Comparison of ENCODE assay signal across 17 mouse cellular contexts in genomic region chr2:101548866-101549265, GRCm38 (mm10).
DNase-seq lines count a peak whose midpoint lies in the region; TF ChIP-seq lines count a peak whose summit lies in the region.
"Had no signal": no experiment of that assay in that cellular context is flagged by ENCODE, and none has a peak within 500 bp of the region (broad histone marks: within the 10 kb centered on the region; RNA-seq: fewer than 3 reads in every experiment).

No protein-coding gene starts in this region.

- H3K36me3 ChIP-seq in heart, embryonic 10.5 days, result no peaks in the 10 kb centered on the region
- H3K36me3 ChIP-seq in thymus, adult 2 months (ENCODE audit: control insufficient read depth, insufficient read depth, low read length), result no peaks in the 10 kb centered on the region
- H3K36me3 ChIP-seq: G1E had no signal

- DNase-seq in heart, adult 11 months, result peak; percentile 55
- DNase-seq in heart, postnatal 14 days, result no peak
- DNase-seq in heart, embryonic 10.5 days (ENCODE audit: low spot score), result peak; percentile 59
- no peak for DNase-seq in heart, postnatal 36 days
- DNase-seq in thymus, adult 2 months, result no peak
- no peak for DNase-seq in thymus, postnatal 14 days
- DNase-seq: adrenal gland, adult 2 months; adrenal gland, adult 8-10 months; adrenal gland, postnatal 10 days; adrenal gland, postnatal 14 days; adrenal gland, postnatal 25 days; adrenal gland, postnatal 36 days; B cell, adult 2 months; cerebellum, adult 11 months; cerebellum, adult 11-12 months; cerebellum, adult 18-20 months had no signal

- no peaks in the 10 kb centered on the region for H3K9me3 ChIP-seq in heart, embryonic 10.5 days
- H3K9me3 ChIP-seq: G1E had no signal

- no peak for TF ChIP-seq POLR2A in thymus, adult 2 months (IDR thresholded peaks at IDR 0.05; ENCODE audit: control insufficient read depth, extremely low read depth, insufficient read depth, low read length, poor library complexity)

- no peak overlapping the region for H3K4me3 ChIP-seq in heart, embryonic 10.5 days
- H3K4me3 ChIP-seq in thymus, adult 2 months (ENCODE audit: control insufficient read depth, insufficient read depth, low read length), result no peak overlapping the region

- 82% methylated on average over 6 of the region's 6 CpGs for WGBS in heart, embryonic 10.5 days
- 74% methylated on average over 6 of the region's 6 CpGs for WGBS in thymus, adult 2 months

- no peak overlapping the region for H3K27ac ChIP-seq in heart, embryonic 10.5 days
- H3K27ac ChIP-seq in thymus, adult 2 months (ENCODE audit: control insufficient read depth, insufficient read depth, low read length), result peak overlapping the region; percentile 66

- H3K4me1 ChIP-seq in heart, embryonic 10.5 days, result no peaks in the 10 kb centered on the region
- peaks cover 37% of the 10 kb centered on the region for H3K4me1 ChIP-seq in thymus, adult 2 months (replicated peaks; ENCODE audit: control insufficient read depth, insufficient read depth, low read length)

- no peaks in the 10 kb centered on the region for H3K27me3 ChIP-seq in heart, embryonic 10.5 days (ENCODE audit: insufficient read depth, poor library complexity, severe bottlenecking)
- no peaks in the 10 kb centered on the region for H3K27me3 ChIP-seq in thymus, adult 2 months (ENCODE audit: control insufficient read depth, insufficient read depth, low read length)

- TF ChIP-seq CTCF in thymus, adult 2 months (IDR thresholded peaks at IDR 0.05; ENCODE audit: borderline replicate concordance, control insufficient read depth, extremely low read depth, insufficient read depth, low read length, poor library complexity), result no peak

- intact Hi-C loops in heart, postnatal 14 days (cut with DNase I), result no loop called here
- intact Hi-C loops in heart, postnatal 36 days (cut with DNase I), result no loop called here

Comparison
In these comparisons a context has a peak if more than half of its experiments do, and no peak if none do; other contexts are left out.
1. DNase-seq: peak in heart, adult 11 months (single experiment) and heart, embryonic 10.5 days (single experiment); none in heart, postnatal 14 days (0 of 2), heart, postnatal 36 days (0 of 2), thymus, adult 2 months (single experiment) and thymus, postnatal 14 days (single experiment).